Mouse (Mus musculus): ENCODE data around the gene Mtmr4. TPM values are rescaled to one million over a fixed set of nuclear protein-coding genes. Genes with fewer than 3 reads are reported as not detected.

Mtmr4 gene
- polyA plus RNA-seq (2015; fragmentation: Nextera tagmentation; extraction: Ambion mirVana), result 26.1 and 31.3 TPM in 2 replicates

- Histone ChIP-seq H3K4me2 (ENCODE audit: low read depth, low read length) (peak within 1 kb of the TSS; percentile 99), H3K9ac (ENCODE audit: low read depth, low read length) (peak within 1 kb of the TSS; percentile 90), H3K9me3 (ENCODE audit: control insufficient read depth, low read length) (no peaks in the 10 kb centered on the region), H3K27ac (ENCODE audit: low read length) (peak within 1 kb of the TSS; percentile 99), H3K27me3 (replicated peaks; ENCODE audit: control insufficient read depth, insufficient read depth, low read length) (no peaks in the 10 kb centered on the region), H3K36me3 (ENCODE audit: control insufficient read depth, insufficient read depth, low read length) (no peaks in the 10 kb centered on the region), H3K4me1 (ENCODE audit: control insufficient read depth, insufficient read depth, low read length) (peaks cover 48% of the 10 kb centered on the region), H3K4me3 (ENCODE audit: low read length) (peak within 1 kb of the TSS; percentile 81)
- WGBS, result under 1% methylated on average over 61 of the region's 61 CpGs
- ATAC-seq, result peak; percentile 97
These were observed at the start of gene Mtmr4 for GRCm38 (mm10) chr11:87591526-87592353. TSS of gene Mtmr4 (plus strand) at chr11:87592162.

GRCm38 (mm10) chr11:87542285-87542684 is 49.7 kb upstream of the Mtmr4 start:
- no peaks in the 10 kb centered on the region for H3K36me3 ChIP-seq (ENCODE audit: control insufficient read depth, insufficient read depth, low read length)
- no peaks in the 10 kb centered on the region for H3K27me3 ChIP-seq (replicated peaks; ENCODE audit: control insufficient read depth, insufficient read depth, low read length)
- no peak overlapping the region for H3K9ac ChIP-seq (ENCODE audit: low read depth, low read length)
- ATAC-seq, result no peak
- no peaks in the 10 kb centered on the region for H3K4me1 ChIP-seq (ENCODE audit: control insufficient read depth, insufficient read depth, low read length)
- H3K4me2 ChIP-seq (ENCODE audit: low read depth, low read length), result no peak overlapping the region
- no peak overlapping the region for H3K4me3 ChIP-seq (ENCODE audit: low read length)
- H3K9me3 ChIP-seq (ENCODE audit: control insufficient read depth, low read length), result no peaks in the 10 kb centered on the region
- no peak overlapping the region for H3K27ac ChIP-seq (ENCODE audit: low read length)
- WGBS, result 36% methylated on average over 8 of the region's 8 CpGs

GRCm38 (mm10) chr11:87542906-87543305 is 49.1 kb upstream of the Mtmr4 start:
- H3K9ac ChIP-seq (ENCODE audit: low read depth, low read length), result no peak overlapping the region
- no peaks in the 10 kb centered on the region for H3K27me3 ChIP-seq (replicated peaks; ENCODE audit: control insufficient read depth, insufficient read depth, low read length)
- no peak overlapping the region for H3K4me2 ChIP-seq (ENCODE audit: low read depth, low read length)
- no peak for ATAC-seq
- no peak overlapping the region for H3K4me3 ChIP-seq (ENCODE audit: low read length)
- H3K9me3 ChIP-seq (ENCODE audit: control insufficient read depth, low read length), result no peaks in the 10 kb centered on the region
- 51% methylated on average over 3 of the region's 3 CpGs for WGBS
- no peaks in the 10 kb centered on the region for H3K4me1 ChIP-seq (ENCODE audit: control insufficient read depth, insufficient read depth, low read length)
- H3K36me3 ChIP-seq (ENCODE audit: control insufficient read depth, insufficient read depth, low read length), result no peaks in the 10 kb centered on the region
- no peak overlapping the region for H3K27ac ChIP-seq (ENCODE audit: low read length)

- H3K9ac ChIP-seq (ENCODE audit: low read depth, low read length), result no peak overlapping the region
- no peak overlapping the region for H3K4me3 ChIP-seq (ENCODE audit: low read length)
- peaks cover 9% of the 10 kb centered on the region for H3K4me1 ChIP-seq (ENCODE audit: control insufficient read depth, insufficient read depth, low read length)
- H3K27me3 ChIP-seq (replicated peaks; ENCODE audit: control insufficient read depth, insufficient read depth, low read length), result no peaks in the 10 kb centered on the region
- H3K9me3 ChIP-seq (ENCODE audit: control insufficient read depth, low read length), result no peaks in the 10 kb centered on the region
- 87% methylated on average over 4 of the region's 4 CpGs for WGBS
- H3K27ac ChIP-seq (ENCODE audit: low read length), result no peak overlapping the region
- H3K36me3 ChIP-seq (ENCODE audit: control insufficient read depth, insufficient read depth, low read length), result no peaks in the 10 kb centered on the region
- ATAC-seq, result no peak
- no peak overlapping the region for H3K4me2 ChIP-seq (ENCODE audit: low read depth, low read length)
These were observed 38.6 kb upstream of the Mtmr4 start for GRCm38 (mm10) chr11:87553342-87553741.

- Histone ChIP-seq H3K4me3 (ENCODE audit: low read length) (no peak overlapping the region), H3K27ac (ENCODE audit: low read length) (peak overlapping the region; percentile 63), H3K27me3 (replicated peaks; ENCODE audit: control insufficient read depth, insufficient read depth, low read length) (no peaks in the 10 kb centered on the region), H3K36me3 (ENCODE audit: control insufficient read depth, insufficient read depth, low read length) (no peaks in the 10 kb centered on the region), H3K9me3 (ENCODE audit: control insufficient read depth, low read length) (no peaks in the 10 kb centered on the region), H3K4me1 (ENCODE audit: control insufficient read depth, insufficient read depth, low read length) (peaks cover 9% of the 10 kb centered on the region), H3K9ac (ENCODE audit: low read depth, low read length) (no peak overlapping the region), H3K4me2 (ENCODE audit: low read depth, low read length) (no peak overlapping the region)
- ATAC-seq, result no peak
- 29% methylated on average over 5 of the region's 5 CpGs for WGBS
These were observed 37.6 kb upstream of the Mtmr4 start for GRCm38 (mm10) chr11:87554386-87554785.

- H3K27ac ChIP-seq (ENCODE audit: low read length), result peak overlapping the region; percentile 62
- WGBS, result 18% methylated on average over 2 of the region's 2 CpGs
- peak; percentile 66; the same call in 1 of the 2 replicates for ATAC-seq
These were observed 36.8 kb upstream of the Mtmr4 start for GRCm38 (mm10) chr11:87555106-87555703.

GRCm38 (mm10) chr11:87561208-87561607 is 30.8 kb upstream of the Mtmr4 start:
- no peaks in the 10 kb centered on the region for H3K36me3 ChIP-seq (ENCODE audit: control insufficient read depth, insufficient read depth, low read length)

More at GRCm38 (mm10) chr11:87555106-87555703, 36.8 kb upstream of the Mtmr4 start:
- Histone ChIP-seq H3K27me3 (replicated peaks; ENCODE audit: control insufficient read depth, insufficient read depth, low read length) (no peaks in the 10 kb centered on the region), H3K4me3 (ENCODE audit: low read length) (no peak overlapping the region), H3K9ac (ENCODE audit: low read depth, low read length) (no peak overlapping the region; the same call in 1 of the 2 replicates), H3K4me2 (ENCODE audit: low read depth, low read length) (no peak overlapping the region), H3K4me1 (ENCODE audit: control insufficient read depth, insufficient read depth, low read length) (peaks cover 9% of the 10 kb centered on the region), H3K9me3 (ENCODE audit: control insufficient read depth, low read length) (no peaks in the 10 kb centered on the region), H3K36me3 (ENCODE audit: control insufficient read depth, insufficient read depth, low read length) (no peaks in the 10 kb centered on the region)

GRCm38 (mm10) chr11:87566501-87566900 is 25.5 kb upstream of the Mtmr4 start, which contains the start of gene Gm11492:
TSS of gene Gm11492 (plus strand) at chr11:87566653.
- H3K4me1 ChIP-seq (ENCODE audit: control insufficient read depth, insufficient read depth, low read length), result no peaks in the 10 kb centered on the region
- H3K9me3 ChIP-seq (ENCODE audit: control insufficient read depth, low read length), result no peaks in the 10 kb centered on the region
- no peak within 1 kb of the TSS for H3K27ac ChIP-seq (ENCODE audit: low read length)
- H3K36me3 ChIP-seq (ENCODE audit: control insufficient read depth, insufficient read depth, low read length), result no peaks in the 10 kb centered on the region
- ATAC-seq, result no peak
- no peak within 1 kb of the TSS for H3K4me2 ChIP-seq (ENCODE audit: low read depth, low read length)
- no peak within 1 kb of the TSS for H3K4me3 ChIP-seq (ENCODE audit: low read length)
- no peaks in the 10 kb centered on the region for H3K27me3 ChIP-seq (replicated peaks; ENCODE audit: control insufficient read depth, insufficient read depth, low read length)
- no peak within 1 kb of the TSS for H3K9ac ChIP-seq (ENCODE audit: low read depth, low read length)
- 69% methylated on average over 3 of the region's 3 CpGs for WGBS

More at GRCm38 (mm10) chr11:87561208-87561607, 30.8 kb upstream of the Mtmr4 start:
- no peaks in the 10 kb centered on the region for H3K4me1 ChIP-seq (ENCODE audit: control insufficient read depth, insufficient read depth, low read length)
- H3K4me2 ChIP-seq (ENCODE audit: low read depth, low read length), result no peak overlapping the region
- no peak overlapping the region for H3K27ac ChIP-seq (ENCODE audit: low read length)
- no peaks in the 10 kb centered on the region for H3K27me3 ChIP-seq (replicated peaks; ENCODE audit: control insufficient read depth, insufficient read depth, low read length)
- no peak overlapping the region for H3K9ac ChIP-seq (ENCODE audit: low read depth, low read length)
- no peak for ATAC-seq
- no peaks in the 10 kb centered on the region for H3K9me3 ChIP-seq (ENCODE audit: control insufficient read depth, low read length)
- 69% methylated on average over 6 of the region's 6 CpGs for WGBS
- no peak overlapping the region for H3K4me3 ChIP-seq (ENCODE audit: low read length)

GRCm38 (mm10) chr11:87568255-87568953 is 23.6 kb upstream of the Mtmr4 start, which contains the start of gene Sept4:
TSS of gene Sept4 (plus strand) at chr11:87568903.
- 74% methylated on average over 7 of the region's 7 CpGs for WGBS
- ATAC-seq, result no peak
- no peak within 1 kb of the TSS for H3K27ac ChIP-seq (ENCODE audit: low read length)
- H3K27me3 ChIP-seq (replicated peaks; ENCODE audit: control insufficient read depth, insufficient read depth, low read length), result no peaks in the 10 kb centered on the region
- no peak within 1 kb of the TSS for H3K9ac ChIP-seq (ENCODE audit: low read depth, low read length)
- H3K4me2 ChIP-seq (ENCODE audit: low read depth, low read length), result no peak within 1 kb of the TSS
- H3K4me3 ChIP-seq (ENCODE audit: low read length), result no peak within 1 kb of the TSS
- H3K36me3 ChIP-seq (ENCODE audit: control insufficient read depth, insufficient read depth, low read length), result no peaks in the 10 kb centered on the region
- H3K9me3 ChIP-seq (ENCODE audit: control insufficient read depth, low read length), result no peaks in the 10 kb centered on the region
- H3K4me1 ChIP-seq (ENCODE audit: control insufficient read depth, insufficient read depth, low read length), result no peaks in the 10 kb centered on the region

All from intestine, embryonic 16.5 days (tissue).